Mouse (Mus musculus) ovary, adult 18-20 months (tissue): ENCODE measurements around the gene Gm572.

Experiments used
- DNase-seq: peaks from one replicate; pipeline ENCODE4 v3.0.0; 2022; ENCODE audit warnings: low spot score, mixed read lengths

The Gm572 gene

DNA sequence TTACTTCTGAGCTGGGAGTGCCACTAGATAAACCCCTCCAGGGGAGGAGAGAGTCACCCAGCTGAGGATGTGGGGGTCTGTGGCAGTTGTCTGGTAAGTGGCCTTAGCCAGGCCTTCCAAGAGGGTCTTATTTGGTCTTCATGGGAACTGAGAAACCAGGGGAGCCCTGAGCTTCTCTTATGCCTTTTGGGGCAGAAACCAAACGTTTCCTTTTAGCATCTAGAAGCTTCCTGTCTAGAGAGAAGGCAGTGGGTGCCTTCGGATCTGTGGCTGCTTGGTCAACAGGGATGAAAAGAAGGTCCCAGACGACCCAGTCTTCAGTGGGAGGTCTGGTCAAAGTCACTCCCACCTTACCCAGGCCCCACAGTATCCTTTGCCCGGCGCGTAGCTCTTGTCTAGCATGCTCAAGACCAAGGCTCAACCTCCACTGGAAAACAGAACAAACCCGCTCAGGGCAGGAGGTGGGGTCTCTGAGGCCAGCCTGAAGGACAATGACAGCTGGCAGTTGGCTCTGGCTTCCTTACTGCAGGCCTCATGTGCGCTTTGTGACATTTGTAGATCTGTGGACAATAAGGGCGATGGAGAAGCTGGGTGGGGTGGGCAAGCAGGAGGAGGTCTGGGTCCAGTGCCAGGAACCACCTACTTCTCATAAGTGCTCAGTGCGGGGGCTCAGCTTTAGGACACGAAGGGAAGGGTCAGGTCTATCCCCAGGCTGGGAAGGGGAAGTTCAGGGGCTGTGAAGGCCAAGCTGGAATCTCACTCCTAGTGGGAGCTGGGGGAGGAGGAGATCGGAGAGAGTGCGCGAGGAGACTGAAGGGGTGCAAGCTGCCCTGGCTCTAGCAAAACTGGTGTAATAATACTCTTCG lies at the start of gene Gm572:
Gene Gm572, plus strand, starts transcription at position 27 of the 866 bp plus-strand sequence.
- DNase-seq = no peak

DNA sequence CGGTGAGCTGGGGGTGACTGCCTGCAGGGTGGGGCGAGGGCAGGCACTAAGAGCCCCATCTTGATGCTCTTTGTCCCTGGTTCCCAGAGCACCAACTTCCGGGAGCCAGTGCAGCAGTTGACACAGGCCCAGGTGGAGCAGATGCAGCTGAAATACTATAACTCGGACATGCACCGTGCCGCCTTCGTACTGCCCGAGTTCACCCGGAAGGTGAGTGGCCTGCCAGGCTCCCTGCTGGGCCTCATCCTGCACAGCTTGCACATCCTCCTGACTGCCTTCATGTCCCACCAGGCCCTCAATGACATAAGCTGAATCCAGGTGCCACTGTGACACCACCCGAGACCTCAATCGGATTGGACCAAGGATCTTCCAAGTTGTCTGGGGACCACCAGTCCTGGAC lies 49.1 kb upstream of the Gm572 start:
- DNase-seq = no peak

DNA sequence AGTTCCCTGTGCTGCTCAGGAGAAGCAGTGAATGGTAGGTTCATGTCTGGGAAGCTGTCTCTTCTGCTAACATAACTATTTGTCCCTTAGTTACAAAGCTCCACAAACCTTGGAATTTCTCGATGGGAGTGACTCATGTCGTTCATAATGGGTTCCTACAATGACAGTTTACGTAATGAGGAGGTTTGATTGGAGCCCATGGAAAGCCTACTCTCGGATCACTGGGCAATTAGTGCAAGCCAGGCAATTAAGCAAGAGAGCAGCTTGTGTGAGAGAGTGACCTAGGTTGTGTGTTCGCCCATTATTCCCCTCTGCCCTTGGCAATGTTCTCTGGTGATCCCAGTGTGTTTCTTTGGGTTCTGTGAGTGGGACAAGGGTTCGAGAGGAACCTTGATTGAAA lies 47.2 kb upstream of the Gm572 start:
- DNase-seq = no peak

DNA sequence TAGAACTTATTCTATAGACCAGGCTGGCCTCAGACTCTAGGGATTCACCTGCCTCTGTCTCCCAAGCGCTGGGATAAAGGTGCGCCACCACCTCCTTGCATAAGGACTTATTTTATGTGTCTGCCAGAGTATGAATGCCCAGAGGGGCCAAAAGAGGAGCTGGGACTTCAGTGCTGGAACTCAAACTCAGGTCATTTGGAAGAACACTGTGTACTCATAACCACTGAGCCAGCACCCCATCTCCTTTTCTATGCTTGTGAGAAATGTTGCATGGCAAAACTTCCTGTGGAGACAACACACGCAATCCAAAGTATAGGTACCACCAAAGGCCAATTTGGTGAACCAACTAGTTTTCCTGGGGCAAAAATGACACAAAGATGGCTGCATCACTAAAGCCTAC lies 46.4 kb upstream of the Gm572 start:
- no peak for DNase-seq

DNA sequence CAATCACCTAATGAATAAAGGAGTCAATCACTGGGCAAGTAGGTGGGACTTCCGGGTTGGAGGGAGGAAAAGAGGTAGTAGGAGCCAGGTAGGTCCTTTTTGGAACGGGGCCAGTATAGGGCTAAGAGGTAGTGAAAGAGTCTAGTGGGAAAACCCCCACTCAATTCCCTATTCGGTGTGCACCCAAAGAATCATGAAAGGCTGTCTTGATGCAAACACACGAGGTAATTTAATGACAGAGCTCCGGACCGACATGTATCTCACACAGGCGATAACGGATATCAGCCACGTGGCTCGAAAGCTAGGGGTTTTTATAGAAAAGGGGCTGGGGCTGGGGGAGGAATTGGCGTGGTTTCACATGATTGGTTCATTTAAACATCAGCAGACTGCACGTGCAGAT lies 44.3 kb upstream of the Gm572 start:
- DNase-seq = no peak

DNA sequence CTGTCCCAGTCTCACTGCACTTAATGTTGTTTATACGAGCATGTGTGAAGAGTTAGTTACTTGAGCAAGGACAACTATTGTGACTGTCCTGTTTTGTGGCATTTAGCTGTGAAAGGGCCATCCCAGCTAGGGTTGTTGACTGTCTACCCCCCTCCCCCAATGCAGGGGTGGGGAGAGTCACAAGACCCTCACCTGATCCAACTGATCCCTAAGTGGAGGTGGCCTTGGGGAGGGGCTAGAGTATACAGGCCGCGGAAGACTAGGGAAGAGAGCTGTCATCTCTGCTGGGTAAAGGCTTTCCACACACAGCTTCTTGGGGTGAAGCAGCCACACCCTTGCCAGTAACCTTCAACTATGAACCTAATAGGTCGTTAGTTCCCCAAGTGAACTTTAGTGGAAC lies 42.8 kb upstream of the Gm572 start:
- DNase-seq = no peak

DNA sequence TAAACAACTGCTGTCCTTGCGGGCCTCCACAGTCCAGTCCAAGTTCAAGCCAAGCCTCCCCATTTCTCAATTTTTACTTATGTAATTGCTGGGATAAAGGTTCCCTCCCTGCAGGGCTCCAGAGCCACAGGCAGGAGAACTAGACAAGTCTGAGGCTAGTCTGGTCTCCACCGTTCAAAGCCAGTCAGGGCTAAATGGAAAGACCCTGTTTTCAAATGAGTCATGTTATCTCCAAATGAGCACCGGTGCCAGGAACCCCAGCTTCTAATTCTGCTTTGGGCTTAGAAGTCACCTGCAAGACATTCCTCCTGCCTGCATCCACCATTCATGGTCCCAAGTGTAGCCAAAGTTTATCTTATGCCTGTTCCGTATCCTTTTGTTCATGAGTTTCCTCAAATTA lies 41.2 kb upstream of the Gm572 start:
- no peak for DNase-seq

DNA sequence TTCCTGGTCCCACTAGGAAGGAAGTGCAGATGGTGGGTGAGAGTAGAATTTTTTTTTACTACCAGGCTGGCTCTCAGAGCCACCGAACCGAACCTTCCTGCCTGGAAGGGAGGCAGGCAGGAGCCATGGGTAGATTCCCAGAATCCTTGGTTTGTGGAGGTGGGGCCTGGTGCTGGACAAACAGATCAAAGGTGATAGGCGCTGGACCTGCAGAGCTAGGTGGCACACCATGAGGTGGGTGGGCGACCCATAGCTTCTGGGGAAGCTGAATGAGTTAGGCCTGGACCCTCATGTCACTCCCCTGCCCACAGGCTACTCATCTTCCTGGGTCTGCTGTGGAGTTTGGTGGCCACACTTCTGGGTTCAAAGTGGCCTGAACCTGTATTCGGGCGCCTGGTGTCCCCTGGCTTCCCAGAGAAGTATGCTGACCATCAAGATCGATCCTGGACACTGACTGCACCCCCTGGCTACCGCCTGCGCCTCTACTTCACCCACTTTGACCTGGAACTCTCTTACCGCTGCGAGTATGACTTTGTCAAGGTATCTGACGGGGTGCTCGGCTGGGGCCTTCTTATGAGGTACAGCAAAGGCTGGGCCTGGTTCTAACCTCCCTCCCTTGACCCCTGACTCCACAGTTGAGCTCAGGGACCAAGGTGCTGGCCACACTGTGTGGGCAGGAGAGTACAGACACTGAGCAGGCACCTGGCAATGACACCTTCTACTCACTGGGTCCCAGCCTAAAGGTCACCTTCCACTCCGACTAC lies 40.6 kb upstream of the Gm572 start, which contains the start of gene Masp2:
Gene Masp2, plus strand, starts transcription at position 198 of the 764 bp plus-strand sequence.
- DNase-seq = no peak

DNA sequence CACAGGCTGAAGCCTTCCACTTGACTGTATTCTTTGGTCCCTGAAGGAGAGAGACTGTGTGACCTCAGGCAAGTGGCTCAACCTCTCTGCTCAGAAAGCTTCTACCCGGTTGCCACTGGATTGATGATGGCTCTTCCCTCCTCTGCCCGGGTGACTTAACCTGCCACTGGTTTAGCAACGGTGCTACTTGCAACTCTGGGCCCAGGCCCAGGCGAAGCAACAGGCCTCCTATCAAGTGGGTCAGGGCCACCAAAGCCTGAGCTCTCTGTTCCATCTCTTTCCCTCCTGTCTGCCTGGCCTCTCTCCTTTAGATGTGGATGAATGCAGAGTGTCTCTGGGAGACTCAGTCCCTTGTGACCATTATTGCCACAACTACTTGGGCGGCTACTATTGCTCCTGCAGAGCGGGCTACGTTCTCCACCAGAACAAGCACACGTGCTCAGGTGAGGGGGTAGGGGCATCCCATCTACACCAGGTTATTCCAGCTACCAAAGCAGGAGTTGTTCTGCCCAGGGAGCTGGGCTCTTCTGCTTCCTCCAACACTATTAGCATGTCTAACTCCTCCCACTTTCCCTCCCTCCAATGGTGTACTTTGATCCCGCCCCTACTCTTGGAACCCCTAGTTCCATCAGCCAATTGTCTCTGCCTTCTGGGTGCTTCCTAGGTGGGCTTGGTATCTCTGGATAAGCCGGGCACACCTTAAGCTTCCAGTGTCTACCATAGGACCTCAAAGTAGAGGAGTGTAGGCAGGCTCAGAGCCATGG lies 39.6 kb upstream of the Gm572 start:
- no peak for DNase-seq

DNA sequence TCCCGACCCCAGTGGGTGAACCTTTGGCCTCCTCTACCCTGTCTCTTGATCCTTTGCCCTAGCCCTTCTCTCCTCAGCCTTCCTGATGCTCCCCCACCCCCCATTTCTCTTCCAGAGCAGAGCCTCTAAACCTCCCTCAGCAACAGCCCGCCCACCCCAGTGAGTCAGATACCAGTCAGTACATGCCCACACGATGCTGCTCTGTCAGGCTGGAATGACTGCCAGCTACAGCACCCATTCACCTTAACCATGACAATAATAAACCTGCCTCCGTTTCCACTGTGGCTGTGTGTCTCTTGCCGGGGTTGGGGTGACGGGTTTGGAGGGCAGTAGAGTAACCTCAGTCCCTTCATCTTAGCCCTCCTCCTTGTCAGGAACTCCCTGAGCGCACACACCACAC lies 39.0 kb upstream of the Gm572 start:
- no peak for DNase-seq

DNA sequence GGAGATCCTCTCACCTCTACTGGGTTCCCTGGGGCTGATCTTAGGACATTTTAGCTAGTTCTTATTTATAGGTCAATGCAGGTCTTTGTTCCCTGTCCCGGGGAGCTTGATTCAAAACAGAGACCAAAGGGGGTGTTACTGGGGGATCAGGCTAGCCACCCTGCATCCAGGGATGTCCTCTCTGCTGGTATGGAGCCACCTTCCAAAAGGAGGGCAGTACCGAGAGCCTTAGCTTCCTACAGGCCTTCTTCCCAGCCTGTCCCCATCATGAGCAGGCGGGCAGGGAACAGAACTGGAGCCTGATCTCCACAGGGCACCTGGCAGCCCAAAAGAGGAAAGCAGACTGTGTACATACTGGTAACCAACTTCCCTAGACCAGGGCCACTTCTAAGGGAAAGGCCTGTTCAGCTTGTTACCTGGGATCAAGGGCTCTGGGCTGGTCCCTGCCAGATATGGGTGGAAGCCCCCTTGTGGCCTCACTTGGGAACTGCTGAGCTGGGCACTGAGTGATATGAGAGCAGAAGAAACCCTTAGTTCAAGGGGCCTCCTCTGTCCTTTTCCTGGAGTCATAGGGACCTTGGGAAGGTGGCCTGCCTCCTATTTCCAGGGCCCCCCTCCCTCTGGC lies 38.5 kb upstream of the Gm572 start:
- DNase-seq = peak; percentile 24

DNA sequence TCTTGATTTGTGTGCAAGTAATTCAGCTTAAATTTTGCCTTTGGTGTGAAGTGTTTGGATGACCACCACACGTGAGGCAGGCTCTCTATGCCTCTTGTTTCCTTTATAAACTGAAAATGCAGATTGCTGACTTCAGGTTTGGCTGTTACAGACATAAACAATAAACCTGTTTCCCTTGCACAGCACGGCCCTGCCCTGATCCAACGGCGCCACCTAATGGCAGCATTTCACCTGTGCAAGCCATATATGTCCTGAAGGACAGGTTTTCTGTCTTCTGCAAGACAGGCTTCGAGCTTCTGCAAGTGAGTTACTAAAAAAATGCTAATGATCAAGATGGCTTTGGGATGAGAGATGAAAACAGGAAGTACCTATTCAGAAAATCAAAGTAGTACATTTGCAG lies 35.4 kb upstream of the Gm572 start:
- DNase-seq = no peak

DNA sequence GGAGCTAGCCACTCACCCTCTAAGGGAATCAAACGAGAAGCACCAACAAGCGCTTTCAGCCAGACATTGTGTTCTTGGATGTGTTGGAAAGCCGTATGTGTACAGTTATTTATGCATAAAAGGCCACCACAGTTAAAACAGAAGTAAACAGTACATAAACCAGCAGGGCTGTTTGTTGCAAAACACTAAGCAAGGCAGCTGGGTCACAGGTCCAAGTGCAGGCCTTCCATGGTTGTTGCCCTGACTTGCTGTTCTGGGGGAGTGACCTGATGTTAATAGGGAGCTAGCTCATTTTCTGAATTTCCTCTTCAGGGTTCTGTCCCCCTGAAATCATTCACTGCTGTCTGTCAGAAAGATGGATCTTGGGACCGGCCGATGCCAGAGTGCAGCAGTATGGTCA lies 33.3 kb upstream of the Gm572 start:
- no peak for DNase-seq

DNA sequence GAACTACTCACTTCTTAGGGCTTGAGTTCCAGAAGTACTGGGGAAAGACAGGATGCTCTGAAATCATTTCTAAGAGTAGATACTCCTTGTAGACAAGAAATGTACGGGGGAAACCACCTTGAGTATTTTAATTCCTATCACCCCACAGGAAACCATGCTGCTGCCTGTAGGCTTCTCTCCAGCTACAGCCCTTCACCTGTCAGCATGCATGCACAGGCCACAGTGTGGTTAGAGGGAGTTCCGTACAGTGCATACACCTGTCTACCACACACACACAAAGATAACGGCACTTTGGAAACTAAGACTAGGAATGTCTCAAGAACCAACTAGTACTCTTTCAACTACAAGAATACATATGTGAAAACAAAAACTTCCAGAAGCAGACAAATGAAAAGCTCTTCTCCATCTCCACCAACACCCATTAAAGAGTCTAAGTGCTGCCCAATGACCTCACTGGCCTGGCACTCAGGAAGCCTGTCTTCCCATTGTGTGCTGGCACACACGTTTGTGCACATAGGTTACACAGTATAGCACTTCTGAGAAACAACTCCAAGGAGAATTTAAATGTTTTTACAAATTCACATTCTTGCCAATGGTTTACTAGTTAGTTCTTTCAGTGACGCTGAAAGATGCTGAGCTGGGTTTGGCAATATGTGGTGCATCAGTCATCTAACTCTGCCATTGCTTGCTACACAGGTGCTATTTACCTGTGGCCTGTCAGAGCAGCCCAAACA lies 32.3 kb upstream of the Gm572 start:
- DNase-seq = no peak

DNA sequence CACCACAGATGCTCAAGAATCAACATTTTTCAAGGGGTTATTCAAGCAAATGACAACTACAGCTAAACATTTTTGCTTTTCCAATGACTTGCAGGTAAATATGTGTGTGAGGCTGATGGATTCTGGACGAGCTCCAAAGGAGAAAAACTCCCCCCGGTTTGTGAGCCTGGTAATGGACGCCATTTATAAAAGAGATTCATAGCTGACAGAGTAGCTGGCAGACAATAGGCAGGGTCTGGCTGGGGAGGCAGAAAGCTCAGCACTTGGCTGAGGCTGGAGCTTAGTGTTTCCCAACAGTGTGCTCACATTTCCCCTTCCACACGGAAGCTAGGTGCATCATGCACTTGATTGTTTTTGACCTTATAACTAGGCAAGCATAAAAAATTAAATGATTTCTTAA lies 30.6 kb upstream of the Gm572 start:
- no peak for DNase-seq

DNA sequence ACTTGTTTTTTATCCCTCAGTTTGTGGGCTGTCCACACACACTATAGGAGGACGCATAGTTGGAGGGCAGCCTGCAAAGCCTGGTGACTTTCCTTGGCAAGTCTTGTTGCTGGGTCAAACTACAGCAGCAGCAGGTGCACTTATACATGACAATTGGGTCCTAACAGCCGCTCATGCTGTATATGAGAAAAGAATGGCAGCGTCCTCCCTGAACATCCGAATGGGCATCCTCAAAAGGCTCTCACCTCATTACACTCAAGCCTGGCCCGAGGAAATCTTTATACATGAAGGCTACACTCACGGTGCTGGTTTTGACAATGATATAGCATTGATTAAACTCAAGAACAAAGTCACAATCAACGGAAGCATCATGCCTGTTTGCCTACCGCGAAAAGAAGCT lies 29.4 kb upstream of the Gm572 start:
- no peak for DNase-seq

DNA sequence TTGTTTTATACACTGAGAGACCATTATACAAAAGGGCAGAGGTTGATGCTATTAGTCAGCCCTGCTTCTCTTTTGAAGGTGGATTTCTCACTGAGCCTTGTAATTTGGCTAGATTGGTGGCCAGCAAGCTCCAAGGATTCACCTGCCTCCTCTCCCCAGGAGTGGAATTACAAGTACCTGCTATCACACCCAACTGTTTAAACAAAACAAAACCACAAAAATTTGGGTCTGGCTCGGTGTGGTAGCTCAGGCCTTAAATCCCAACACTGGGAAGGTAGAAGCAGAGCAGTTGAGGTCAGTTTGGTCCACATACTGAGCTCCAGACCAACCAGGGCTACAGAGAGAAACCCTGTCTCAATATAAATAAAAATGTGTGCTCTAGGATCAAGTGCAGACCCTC lies 23.3 kb upstream of the Gm572 start:
- no peak for DNase-seq

DNA sequence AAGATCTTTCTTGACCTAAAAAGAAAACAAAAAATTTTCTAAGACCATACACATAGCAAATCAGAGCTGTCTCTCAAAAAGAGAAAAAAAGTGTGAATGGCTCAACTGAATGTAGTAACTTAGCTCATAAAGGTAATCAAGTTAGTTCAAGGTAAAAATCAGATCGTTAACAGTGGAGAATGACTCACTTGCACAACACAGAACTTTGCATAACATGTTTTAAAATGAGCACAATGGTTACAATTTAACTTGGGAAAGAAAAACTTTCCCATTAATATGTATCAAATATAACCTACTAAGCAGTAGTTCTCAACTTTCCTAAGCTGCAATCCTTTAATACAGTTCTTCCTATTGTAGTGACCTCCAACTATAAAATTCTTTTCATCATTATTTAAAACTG lies 22.4 kb upstream of the Gm572 start:
- no peak for DNase-seq

DNA sequence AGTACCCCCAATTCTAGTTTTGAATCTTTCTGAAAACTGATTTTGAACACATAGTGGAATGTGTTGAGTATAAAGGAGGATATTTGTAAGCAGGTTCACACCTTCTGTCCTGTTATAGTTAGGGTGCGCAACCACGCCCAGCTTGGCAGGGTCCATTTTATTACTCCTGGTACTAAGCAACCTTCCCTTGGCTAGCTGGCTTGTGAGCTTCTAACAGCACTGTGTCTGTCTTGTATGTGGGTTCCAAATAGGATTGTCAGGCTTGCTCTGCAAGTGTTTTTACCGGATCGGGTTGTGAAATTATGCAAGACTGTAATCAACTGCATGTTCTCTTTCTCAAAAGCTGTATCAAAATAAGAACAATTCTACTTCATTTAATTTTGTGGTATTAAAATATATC lies 20.6 kb upstream of the Gm572 start:
- DNase-seq = no peak

DNA sequence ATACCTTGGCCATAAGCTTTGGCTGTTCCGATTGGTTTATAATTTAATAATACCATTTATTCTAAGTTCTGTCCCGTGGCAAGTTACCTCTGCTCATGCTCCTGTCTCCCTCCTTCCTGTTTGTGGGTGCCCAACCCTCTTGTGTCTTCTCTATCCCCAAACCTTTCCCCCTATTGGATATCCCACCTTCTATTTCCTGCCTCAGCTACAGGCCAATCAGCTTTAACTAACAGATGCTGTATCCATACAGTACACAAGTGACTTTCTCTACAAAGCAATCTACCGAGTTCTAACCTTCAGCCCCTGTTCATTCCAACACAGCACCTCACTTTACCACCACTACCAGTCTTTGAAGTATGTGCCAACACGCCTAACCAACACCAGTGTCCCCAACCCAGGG lies 19.5 kb upstream of the Gm572 start:
- no peak for DNase-seq

DNA sequence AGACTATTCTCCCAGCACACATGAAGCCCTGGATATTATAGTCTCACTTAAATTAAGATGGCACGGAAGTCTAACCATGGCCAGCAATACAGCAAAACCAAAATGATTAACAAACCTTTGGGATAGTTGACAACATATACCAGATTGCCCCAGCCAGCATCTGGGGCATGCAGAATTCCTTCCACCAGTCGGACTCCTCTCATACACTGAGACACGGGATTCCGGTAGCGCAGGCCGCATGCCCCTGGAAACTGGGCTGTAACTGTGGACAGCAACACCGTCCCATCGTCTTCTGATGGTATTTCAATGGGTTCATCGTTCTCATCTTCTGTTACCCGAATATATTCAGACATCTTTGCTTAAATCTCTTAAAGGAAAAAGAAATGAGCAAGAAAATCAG lies 18.1 kb upstream of the Gm572 start:
- no peak for DNase-seq
